Mouse (Mus musculus) adrenal gland, postnatal 14 days (tissue): ENCODE measurements around the gene Ogg1. TPM values are rescaled to one million over a fixed set of nuclear protein-coding genes. Genes with fewer than 3 reads are reported as not detected.

Experiments used
- DNase-seq: peaks from one replicate; pipeline ENCODE4 v3.0.0; 2021; ENCODE audit warnings: mixed read lengths
- total RNA-seq: library from RNA; stranded (reverse); gene quantifications from 2 replicates; pipeline ENCODE4 v1.2.3, GENCODE M21; 2021

The Ogg1 gene
- total RNA-seq, 1 experiment from 2014 or later, result 11.3 TPM

GRCm38 (mm10) chr6:113370194-113370929 lies 43.6 kb downstream of the Ogg1 start:
- DNase-seq, result no peak

GRCm38 (mm10) chr6:113373491-113373890 lies 46.7 kb downstream of the Ogg1 start:
- peak; percentile 58 for DNase-seq

- DNase-seq, result no peak
These were observed 50.4 kb downstream of the Ogg1 start for GRCm38 (mm10) chr6:113377172-113377495.

GRCm38 (mm10) chr6:113377496-113378385 lies 51.0 kb downstream of the Ogg1 start, which contains the start of the genes Tada3 and Arpc4:
Gene Tada3 (minus strand): TSS chr6:113377883.
Gene Arpc4 (plus strand): TSS chr6:113378115.
- DNase-seq, result peak; percentile 96

GRCm38 (mm10) chr6:113379246-113379645 lies 52.5 kb downstream of the Ogg1 start:
- no peak for DNase-seq

- no peak for DNase-seq
These were observed 53.7 kb downstream of the Ogg1 start for GRCm38 (mm10) chr6:113380480-113380879.

- no peak for DNase-seq
These were observed 57.7 kb downstream of the Ogg1 start for GRCm38 (mm10) chr6:113384351-113384927.

Other genes with a start within 250 kb of the Ogg1 start
- gene Setd5, start 249.6 kb upstream of the Ogg1 start, total RNA-seq, result 104 and 113 TPM in 2 replicates
- 4.1 and 4.2 TPM in 2 replicates for gene Lhfpl4, start 131.6 kb upstream of the Ogg1 start, total RNA-seq
- 30.3 and 43.4 TPM in 2 replicates for gene Mtmr14, start 89.1 kb upstream of the Ogg1 start, total RNA-seq
- 0.70 and 1.3 TPM in 2 replicates for gene Cpne9, start 44.7 kb upstream of the Ogg1 start, total RNA-seq
- gene Brpf1, start 19.8 kb upstream of the Ogg1 start, total RNA-seq, result 32.3 and 36.7 TPM in 2 replicates
- 46.4 and 49.3 TPM in 2 replicates for gene Camk1, start 17.0 kb downstream of the Ogg1 start, total RNA-seq
- 34.9 and 35.5 TPM in 2 replicates for gene Tada3, start 50.9 kb downstream of the Ogg1 start, total RNA-seq
- 165 and 176 TPM in 2 replicates for gene Arpc4, start 51.1 kb downstream of the Ogg1 start, total RNA-seq
- 4.1 and 4.2 TPM in 2 replicates for gene Ttll3, start 62.3 kb downstream of the Ogg1 start, total RNA-seq
- gene Rpusd3, start 92.4 kb downstream of the Ogg1 start, total RNA-seq, result 11.3 and 16.9 TPM in 2 replicates
- 388 and 421 TPM in 2 replicates for gene Cidec, start 108.8 kb downstream of the Ogg1 start, total RNA-seq
- gene Jagn1, start 115.6 kb downstream of the Ogg1 start, total RNA-seq, result 54.1 and 54.8 TPM in 2 replicates
- 1.5 and 2.8 TPM in 2 replicates for gene Il17re, start 131.5 kb downstream of the Ogg1 start, total RNA-seq
- gene Il17rc, start 144.5 kb downstream of the Ogg1 start, total RNA-seq, result 18.2 and 19.3 TPM in 2 replicates
- 37.4 and 42.7 TPM in 2 replicates for gene Creld1, start 156.3 kb downstream of the Ogg1 start, total RNA-seq
- 0.15 and 0.23 TPM in 2 replicates for gene Prrt3, start 175.0 kb downstream of the Ogg1 start, total RNA-seq
- gene Emc3, start 204.7 kb downstream of the Ogg1 start, total RNA-seq, result 88.7 and 94.4 TPM in 2 replicates
- gene Fancd2, start 204.7 kb downstream of the Ogg1 start, total RNA-seq, result 3.1 and 3.2 TPM in 2 replicates